In the genomic region with DNA sequence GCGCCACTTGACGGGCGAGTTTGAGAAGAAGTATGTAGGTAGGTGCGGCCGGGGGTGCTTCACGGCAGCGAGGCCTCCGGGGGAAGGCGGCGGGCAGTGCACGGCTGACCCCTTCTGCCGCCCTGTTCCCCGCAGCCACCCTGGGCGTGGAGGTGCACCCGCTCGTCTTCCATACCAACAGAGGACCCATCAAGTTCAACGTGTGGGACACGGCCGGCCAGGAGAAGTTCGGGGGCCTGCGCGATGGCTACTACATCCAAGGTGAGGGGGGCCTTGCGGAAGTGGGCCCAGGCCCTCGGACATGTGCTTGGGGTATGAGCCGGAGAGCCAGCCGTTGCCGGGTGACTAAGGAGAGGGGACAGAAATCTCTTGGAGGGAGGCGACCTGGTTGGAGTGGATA, we compare ENCODE assay signal across 8 mouse cellular contexts. TPM values are rescaled to one million over a fixed set of nuclear protein-coding genes. Genes with fewer than 3 reads are reported as not detected.
DNase-seq lines count a peak whose midpoint lies in the region; ATAC-seq and TF ChIP-seq lines count a peak whose summit lies in the region.

No protein-coding gene starts in this region.

- H3K27ac ChIP-seq in ES-E14 (ENCODE audit: insufficient read depth, low read depth, low read length, poor library complexity, severe bottlenecking), result peak overlapping the region; percentile 97
- H3K27ac ChIP-seq in embryonic facial prominence, embryonic 14.5 days (replicated peaks; ENCODE audit: low read depth, low read length), result peak overlapping the region; percentile 97
- H3K27ac ChIP-seq in hindbrain, embryonic 14.5 days, result peak overlapping the region; percentile 99
- H3K27ac ChIP-seq in liver, embryonic 16.5 days (ENCODE audit: low read length), result peak overlapping the region; percentile 88
- peak overlapping the region; percentile 80; the same call in 1 of the 2 replicates for H3K27ac ChIP-seq in small intestine, adult 2 months (ENCODE audit: insufficient read depth, low read depth, low read length)

- DNase-seq in kidney, adult 9 months, result peak; percentile 33
- no peak for DNase-seq in kidney, adult 18-20 months
- no peak for DNase-seq in ES-E14 (ENCODE audit: low read depth, low spot score)
- no peak for DNase-seq in embryonic facial prominence, embryonic 14.5 days (ENCODE audit: low spot score)
- no peak for DNase-seq in hindbrain, embryonic 14.5 days (ENCODE audit: low spot score)
- no peak for DNase-seq in thymus, postnatal 0 days (ENCODE audit: low spot score)

- H3K4me3 ChIP-seq in ES-E14 (ENCODE audit: insufficient read depth in 1 of 2, low read depth in 1 of 2, low read length in 2 of 2, poor library complexity in 1 of 2, severe bottlenecking in 1 of 2), result peak overlapping the region; percentile 74 to 93
- peak overlapping the region; percentile 89 for H3K4me3 ChIP-seq in embryonic facial prominence, embryonic 14.5 days (ENCODE audit: low read depth, low read length)
- H3K4me3 ChIP-seq in hindbrain, embryonic 14.5 days (replicated peaks; ENCODE audit: low read length), result peak overlapping the region; percentile 95
- H3K4me3 ChIP-seq in liver, embryonic 16.5 days (ENCODE audit: low read depth, low read length), result peak overlapping the region; percentile 98
- H3K4me3 ChIP-seq in small intestine, adult 2 months (ENCODE audit: low read depth, low read length), result peak overlapping the region; percentile 98

- no peak for TF ChIP-seq POLR2A in small intestine, adult 2 months (IDR thresholded peaks at IDR 0.05; ENCODE audit: low read depth, low read length)

- no peak for ATAC-seq in embryonic facial prominence, embryonic 14.5 days (ENCODE audit: low read depth)
- peak; percentile 4; the same call in 1 of the 2 replicates for ATAC-seq in hindbrain, embryonic 14.5 days (ENCODE audit: low FRiP score)
- ATAC-seq in liver, embryonic 16.5 days (ENCODE audit: low read depth), result no peak

- H3K36me3 ChIP-seq in ES-E14 (ENCODE audit: control insufficient read depth, insufficient read depth, low read length, poor library complexity, severe bottlenecking), result peaks cover 26% of the 10 kb centered on the region
- peaks cover 33% of the 10 kb centered on the region for H3K36me3 ChIP-seq in embryonic facial prominence, embryonic 14.5 days (ENCODE audit: control insufficient read depth, insufficient read depth, low read length)
- peaks cover 35% of the 10 kb centered on the region for H3K36me3 ChIP-seq in hindbrain, embryonic 14.5 days (replicated peaks; ENCODE audit: control insufficient read depth, insufficient read depth)
- H3K36me3 ChIP-seq in liver, embryonic 16.5 days (ENCODE audit: control insufficient read depth, insufficient read depth), result peaks cover 17% of the 10 kb centered on the region
- H3K36me3 ChIP-seq in small intestine, adult 2 months (ENCODE audit: control insufficient read depth, insufficient read depth, low read length), result peaks cover 9% of the 10 kb centered on the region

- no peaks in the 10 kb centered on the region for H3K9me3 ChIP-seq in ES-E14 (ENCODE audit: control insufficient read depth, insufficient read depth, low read depth, low read length)
- H3K9me3 ChIP-seq in embryonic facial prominence, embryonic 14.5 days (ENCODE audit: control insufficient read depth, low read length), result no peaks in the 10 kb centered on the region
- H3K9me3 ChIP-seq in hindbrain, embryonic 14.5 days (ENCODE audit: control insufficient read depth, low read length), result no peaks in the 10 kb centered on the region
- no peaks in the 10 kb centered on the region for H3K9me3 ChIP-seq in liver, embryonic 16.5 days (replicated peaks; ENCODE audit: control insufficient read depth, low read length)

- in situ Hi-C loops in ES-E14 (cut with MboI; ENCODE audit: low sequenced_read_pairs in 2 of 2, unreplicated experiment in 2 of 2), result no loop called here

- no peak for TF ChIP-seq CTCF in small intestine, adult 2 months (IDR thresholded peaks at IDR 0.05; ENCODE audit: extremely low read depth, insufficient read length, insufficient replicate concordance, low read depth, low read length)

- H3K4me2 ChIP-seq in embryonic facial prominence, embryonic 14.5 days (ENCODE audit: low read depth, low read length), result peak overlapping the region; percentile 89
- peak overlapping the region; percentile 91 for H3K4me2 ChIP-seq in hindbrain, embryonic 14.5 days (replicated peaks)
- peak overlapping the region; percentile 75 for H3K4me2 ChIP-seq in liver, embryonic 16.5 days (ENCODE audit: low read depth, low read length)

- peaks cover 2 to 9% of the 10 kb centered on the region in 2 experiments; a peak in 2 of 4 replicates for H3K4me1 ChIP-seq in ES-E14 (ENCODE audit: control insufficient read depth in 2 of 2, insufficient read depth in 2 of 2, low read length in 2 of 2, poor library complexity in 1 of 2)
- peaks cover 6% of the 10 kb centered on the region; the same call in 1 of the 2 replicates for H3K4me1 ChIP-seq in embryonic facial prominence, embryonic 14.5 days (ENCODE audit: control insufficient read depth, insufficient read depth, low read length)
- peaks cover 14% of the 10 kb centered on the region for H3K4me1 ChIP-seq in hindbrain, embryonic 14.5 days (replicated peaks; ENCODE audit: control insufficient read depth, insufficient read depth, low read length)
- H3K4me1 ChIP-seq in liver, embryonic 16.5 days (ENCODE audit: control insufficient read depth, low read depth, low read length), result peaks cover 20% of the 10 kb centered on the region
- H3K4me1 ChIP-seq in small intestine, adult 2 months (ENCODE audit: control insufficient read depth, insufficient read depth, insufficient read length, low read length), result no peaks in the 10 kb centered on the region; the same call in 1 of the 2 replicates

- H3K9ac ChIP-seq in ES-E14 (ENCODE audit: insufficient read depth, low read depth, low read length, poor library complexity, severe bottlenecking), result peak overlapping the region; percentile 98
- peak overlapping the region; percentile 96 for H3K9ac ChIP-seq in embryonic facial prominence, embryonic 14.5 days (ENCODE audit: low read depth, low read length)
- H3K9ac ChIP-seq in hindbrain, embryonic 14.5 days, result peak overlapping the region; percentile 92
- peak overlapping the region; percentile 94 for H3K9ac ChIP-seq in liver, embryonic 16.5 days (ENCODE audit: low read depth, low read length)

- WGBS in embryonic facial prominence, embryonic 14.5 days, result 7% methylated on average over 18 of the region's 28 CpGs
- WGBS in hindbrain, embryonic 14.5 days, result 8% methylated on average over 28 of the region's 28 CpGs
- WGBS in liver, embryonic 16.5 days (ENCODE audit: insufficient replicate concordance), result 4% methylated on average over 28 of the region's 28 CpGs
- 3% methylated on average over 28 of the region's 28 CpGs for WGBS in small intestine, adult 2 months

- no peaks in the 10 kb centered on the region for H3K27me3 ChIP-seq in embryonic facial prominence, embryonic 14.5 days (replicated peaks; ENCODE audit: control insufficient read depth, insufficient read depth, low read length)
- no peaks in the 10 kb centered on the region for H3K27me3 ChIP-seq in hindbrain, embryonic 14.5 days (ENCODE audit: control insufficient read depth, insufficient read depth, low read length)
- H3K27me3 ChIP-seq in liver, embryonic 16.5 days (ENCODE audit: control insufficient read depth, insufficient read depth, low read depth, low read length), result no peaks in the 10 kb centered on the region
- H3K27me3 ChIP-seq in small intestine, adult 2 months (ENCODE audit: control insufficient read depth, insufficient read depth, low read length), result no peaks in the 10 kb centered on the region

TF ChIP-seq in ES-E14, 5 proteins besides CTCF, POLR2A, EP300 and RAD21:
- TF ChIP-seq CHD2 (IDR thresholded peaks at IDR 0.05; ENCODE audit: low read depth, low read length) (no peak), MAFK (IDR thresholded peaks at IDR 0.05; ENCODE audit: insufficient read depth, low read depth, low read length) (0 out of 2 replicates have a peak, but pooled peaks have one; percentile 4)
TF ChIP-seq in ES-E14: peak in this region for 1.

RNA-seq across cellular contexts. Expression of gene Ran, which starts 0.9 kb away (rescaled TPM):
- total RNA-seq in ES-E14 (2012; rRNA removed), result 642 and 877 TPM in 2 replicates
- 442 and 465 TPM in 2 replicates for polyA plus RNA-seq in embryonic facial prominence, embryonic 14.5 days (2014; fragmentation: Nextera tagmentation; extraction: Ambion mirVana)
- polyA plus RNA-seq in hindbrain, embryonic 14.5 days (2014; fragmentation: Nextera tagmentation; extraction: Ambion mirVana), result 343 and 359 TPM in 2 replicates
- 322 and 356 TPM in 2 replicates for polyA plus RNA-seq in liver, embryonic 16.5 days (2015; fragmentation: Nextera tagmentation; extraction: Ambion mirVana)
- 34.1 and 38.4 TPM in 2 replicates for polyA plus RNA-seq in small intestine, adult 2 months (2012; rRNA removed)
- polyA plus RNA-seq in thymus, postnatal 0 days (2015; fragmentation: Nextera tagmentation; extraction: Ambion mirVana), result 586 and 661 TPM in 2 replicates

RNA-seq across cellular contexts. Expression of gene Stx2, which starts 12.4 kb away (rescaled TPM):
- total RNA-seq in ES-E14 (2012; rRNA removed), result 6.8 and 9.4 TPM in 2 replicates
- polyA plus RNA-seq in embryonic facial prominence, embryonic 14.5 days (2014; fragmentation: Nextera tagmentation; extraction: Ambion mirVana), result 34.5 and 38.8 TPM in 2 replicates
- polyA plus RNA-seq in hindbrain, embryonic 14.5 days (2014; fragmentation: Nextera tagmentation; extraction: Ambion mirVana), result 15.0 and 15.2 TPM in 2 replicates
- polyA plus RNA-seq in liver, embryonic 16.5 days (2015; fragmentation: Nextera tagmentation; extraction: Ambion mirVana), result 55.8 and 59.4 TPM in 2 replicates
- polyA plus RNA-seq in small intestine, adult 2 months (2012; rRNA removed), result 4.7 and 5.8 TPM in 2 replicates
- polyA plus RNA-seq in thymus, postnatal 0 days (2015; fragmentation: Nextera tagmentation; extraction: Ambion mirVana), result 12.6 and 13.7 TPM in 2 replicates
